Mouse (Mus musculus) brain, adult 2 months (tissue): ENCODE results near the gene Epha5.

Source experiments
- DNase-seq: peaks from one replicate; pipeline ENCODE4 v3.0.0; 2011; ENCODE audit warnings: low read depth, low spot score

Gene Epha5

DNA sequence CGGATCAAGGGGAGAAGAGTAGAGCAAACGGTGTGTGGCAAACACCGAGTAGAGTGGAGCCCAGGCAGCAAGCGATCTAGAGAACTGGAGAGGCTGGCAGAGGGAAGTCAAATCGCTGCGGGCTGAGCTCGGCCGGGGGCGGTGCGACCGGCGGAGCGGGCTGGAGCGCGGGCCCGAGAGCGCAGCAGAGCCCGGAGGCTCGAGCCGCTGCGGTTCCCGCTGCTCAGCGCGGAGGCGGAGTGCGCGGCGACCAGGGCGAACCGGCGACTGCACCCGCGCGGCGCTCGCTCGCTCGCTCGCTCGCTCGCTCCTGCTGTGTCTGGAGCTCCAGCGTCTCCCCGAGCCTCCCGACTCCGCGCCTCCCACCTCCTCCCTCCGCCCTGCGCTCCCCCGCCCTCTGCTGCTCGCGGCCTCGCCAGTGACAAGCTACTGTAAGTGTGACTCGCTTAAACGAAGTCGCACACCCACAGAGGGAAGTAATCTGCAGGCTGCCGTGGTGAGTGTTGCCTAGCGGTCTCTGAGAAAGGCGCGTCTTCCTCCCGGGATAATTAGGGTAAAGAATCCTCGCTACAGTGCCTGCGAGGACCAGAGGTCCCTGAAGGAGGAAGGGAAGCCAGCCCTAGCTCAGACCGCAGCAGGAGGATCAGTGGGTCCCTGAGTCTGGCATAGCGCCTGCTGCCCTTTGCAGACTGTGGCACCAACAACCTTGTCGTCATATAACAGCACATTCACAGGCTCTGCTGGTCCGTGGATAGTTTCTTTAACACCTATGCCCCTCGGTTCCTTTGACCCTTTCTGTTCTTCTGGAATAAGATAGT is at the start of gene Epha5:
Gene Epha5 (minus strand): TSS at position 321 of the 818 bp plus-strand sequence.
- DNase-seq: peak; percentile 95

DNA sequence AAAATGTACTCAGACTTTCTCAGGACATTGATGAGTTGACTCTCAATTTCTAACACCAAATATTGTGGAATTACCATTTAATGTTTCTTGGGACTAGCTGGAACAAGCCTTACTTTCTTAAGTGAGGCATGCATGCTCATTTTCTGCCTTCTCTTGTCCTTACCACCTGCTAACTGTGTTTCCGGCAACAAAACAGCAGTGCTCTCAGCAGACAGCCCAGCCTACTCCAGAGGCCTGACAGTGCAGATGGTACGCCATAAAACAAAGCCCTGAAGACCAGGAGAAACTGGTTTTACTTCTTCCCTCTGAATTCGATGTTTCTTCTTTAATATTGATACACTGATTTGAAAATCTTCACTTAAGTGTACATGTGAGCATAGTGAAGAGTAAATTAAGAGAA is 39.0 kb upstream of the Epha5 start:
- DNase-seq: no peak

DNA sequence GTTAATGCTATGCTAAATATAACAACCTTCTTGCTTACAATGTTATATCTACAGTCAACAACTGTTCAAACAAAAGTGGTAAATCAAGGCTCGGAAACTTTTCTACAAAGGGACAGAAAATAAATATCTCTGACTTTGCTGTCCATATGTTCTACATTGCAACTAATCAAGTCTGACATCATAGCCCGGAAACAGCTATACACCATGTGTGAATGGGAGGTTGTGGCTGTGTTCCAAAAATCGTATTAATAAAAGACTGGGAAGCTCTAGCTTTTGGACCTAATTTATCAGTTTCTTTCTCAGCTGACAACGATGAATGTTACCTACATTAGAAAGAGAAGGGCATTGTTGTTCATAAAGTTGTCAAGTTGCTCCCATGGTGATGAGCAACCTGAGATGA is 37.5 kb upstream of the Epha5 start:
- no peak for DNase-seq

DNA sequence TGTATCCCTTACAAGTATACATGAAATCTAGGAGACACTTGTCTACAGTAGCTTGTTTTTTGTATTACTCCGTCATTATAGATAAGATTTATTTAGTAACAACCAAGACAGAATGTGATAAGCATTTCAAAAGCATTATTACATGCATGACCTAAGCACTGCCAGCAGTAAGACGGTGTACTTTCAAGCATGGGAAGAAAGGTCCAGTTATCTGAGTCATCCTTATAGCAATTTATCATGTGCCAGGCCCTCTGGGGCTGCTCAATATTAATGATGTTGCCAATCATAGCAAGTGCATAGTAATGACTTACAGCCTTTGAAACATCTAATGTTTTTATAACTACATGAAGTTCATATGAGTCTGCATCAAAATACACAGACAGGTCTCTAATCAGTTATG is 36.7 kb upstream of the Epha5 start:
- no peak for DNase-seq

DNA sequence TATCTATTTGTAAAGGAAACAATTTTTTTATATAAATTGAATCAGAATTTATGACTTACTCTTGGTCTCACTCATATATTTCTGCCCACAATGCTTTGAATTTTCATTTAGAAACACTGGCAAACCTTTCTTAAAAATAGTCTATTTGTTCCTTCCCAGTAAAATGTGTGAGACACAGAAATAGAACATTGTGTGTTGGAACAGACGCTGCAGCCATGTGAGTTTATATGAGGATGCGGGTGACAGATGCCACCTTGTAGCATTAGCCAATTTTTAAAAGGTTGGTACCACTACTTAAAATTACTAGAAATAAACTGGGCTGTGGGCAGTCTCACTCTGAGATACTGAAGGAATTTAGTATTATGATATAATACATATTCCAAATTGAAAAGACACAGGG is 23.1 kb upstream of the Epha5 start:
- DNase-seq: peak; percentile 76

- DNase-seq: peak; percentile 65
Observed at GRCm38 (mm10) chr5:84415961-84416821, 991 bp downstream of the Epha5 start.

DNA sequence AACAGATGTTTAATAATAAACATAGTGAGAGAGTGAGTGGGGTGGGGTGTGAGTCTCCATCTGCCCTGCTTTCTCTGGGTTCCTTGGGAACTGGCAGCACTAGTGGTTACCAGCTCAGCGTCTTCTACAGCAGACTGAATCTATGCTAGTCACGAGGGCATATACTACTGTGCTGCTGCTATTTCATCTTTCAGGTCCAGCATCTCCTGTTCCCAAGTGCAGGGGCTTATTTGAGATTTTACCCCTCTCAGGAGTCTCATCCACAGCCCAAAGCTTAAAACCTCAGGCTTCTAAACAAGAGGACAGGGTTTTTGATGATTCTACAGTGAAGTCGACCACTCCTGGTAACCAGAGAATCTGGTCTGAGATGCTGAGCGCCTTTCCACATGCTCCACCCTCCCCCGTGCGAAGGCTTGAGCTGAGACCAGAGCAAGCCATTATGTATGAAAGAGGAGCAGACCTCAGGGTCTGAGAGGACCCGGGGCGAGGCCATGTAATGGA is 2.2 kb downstream of the Epha5 start:
- DNase-seq: peak; percentile 77

DNA sequence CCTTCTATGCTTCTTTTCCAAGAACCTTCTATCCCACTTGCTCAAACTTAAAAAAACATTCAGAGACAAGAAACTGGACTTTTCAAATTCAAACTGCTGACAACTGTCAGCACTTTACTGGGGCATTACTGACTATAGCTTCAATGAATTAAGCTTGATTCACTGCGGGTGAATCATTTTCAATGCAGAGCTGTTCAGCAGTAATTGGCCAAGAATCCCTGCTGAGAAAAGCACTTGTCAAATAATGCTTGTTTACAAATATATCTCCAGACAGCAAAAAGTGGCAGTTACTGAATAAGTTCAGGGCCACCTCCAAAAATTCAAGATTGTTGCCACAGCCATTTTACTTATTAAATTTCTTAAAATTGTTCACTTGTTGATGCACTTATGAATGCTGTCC is 4.2 kb downstream of the Epha5 start:
- peak; percentile 46 for DNase-seq

DNA sequence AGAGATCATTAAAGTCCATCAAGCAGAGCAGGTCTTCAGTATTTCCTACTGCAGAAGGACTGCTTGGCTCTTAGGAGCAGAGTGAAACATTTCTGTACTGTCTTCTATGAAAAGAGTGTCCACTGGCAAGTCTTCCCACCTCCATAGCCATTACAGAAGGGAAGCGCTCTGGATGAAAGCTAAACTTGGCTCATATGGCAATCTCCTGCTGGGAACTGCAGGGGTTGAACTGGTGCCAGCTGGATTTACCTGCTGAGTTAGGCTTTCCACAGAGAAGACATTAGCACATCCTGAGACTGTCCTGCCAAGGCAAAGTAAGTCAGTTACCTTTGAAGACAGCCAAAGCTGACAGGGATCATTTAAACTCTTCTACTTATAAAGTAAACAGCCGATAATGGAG is 8.8 kb downstream of the Epha5 start:
- DNase-seq: peak; percentile 65

DNA sequence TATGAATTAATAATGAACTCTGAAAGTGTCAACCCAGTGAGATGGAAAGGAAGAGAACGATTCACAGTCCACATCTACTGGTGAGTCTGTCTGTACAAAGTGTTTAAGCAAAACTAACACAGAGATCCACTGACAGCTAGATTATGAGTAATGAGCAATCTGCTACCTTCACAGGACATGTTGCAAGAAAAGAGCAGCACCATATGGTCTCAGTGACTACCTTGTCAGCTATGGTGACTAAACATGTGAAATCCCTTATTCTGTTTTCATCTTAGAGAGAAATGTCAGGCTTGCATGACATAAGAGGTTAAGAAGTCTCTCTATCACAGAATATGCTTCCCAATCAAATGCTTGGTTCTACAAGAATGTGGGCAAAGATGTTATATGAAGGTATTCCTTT is 20.1 kb downstream of the Epha5 start:
- DNase-seq: peak; percentile 77

- no peak for DNase-seq
Observed at GRCm38 (mm10) chr5:84365334-84365733, 51.8 kb downstream of the Epha5 start.

GRCm38 (mm10) chr5:84359430-84359829 is 57.8 kb downstream of the Epha5 start:
- peak; percentile 46 for DNase-seq

DNA sequence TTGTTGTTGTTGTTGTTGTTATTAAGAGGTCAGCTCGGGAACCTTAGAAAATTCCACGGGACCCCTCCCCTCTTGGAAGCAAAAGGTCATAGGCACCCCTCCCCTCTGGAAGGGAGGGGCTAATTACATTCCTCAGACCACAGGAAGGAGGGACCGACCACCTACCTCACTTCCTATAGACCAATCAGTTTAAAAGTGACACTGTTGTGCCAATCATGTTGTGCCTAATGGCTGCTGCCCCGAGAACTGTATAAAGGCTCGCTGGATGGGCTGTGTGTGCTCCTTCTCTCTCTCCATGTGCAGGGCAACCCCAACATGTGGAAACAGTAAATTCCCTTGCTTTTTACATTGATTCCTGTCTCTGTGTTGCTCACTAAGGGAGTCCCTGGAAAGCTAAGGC is 64.1 kb downstream of the Epha5 start:
- no peak for DNase-seq

DNA sequence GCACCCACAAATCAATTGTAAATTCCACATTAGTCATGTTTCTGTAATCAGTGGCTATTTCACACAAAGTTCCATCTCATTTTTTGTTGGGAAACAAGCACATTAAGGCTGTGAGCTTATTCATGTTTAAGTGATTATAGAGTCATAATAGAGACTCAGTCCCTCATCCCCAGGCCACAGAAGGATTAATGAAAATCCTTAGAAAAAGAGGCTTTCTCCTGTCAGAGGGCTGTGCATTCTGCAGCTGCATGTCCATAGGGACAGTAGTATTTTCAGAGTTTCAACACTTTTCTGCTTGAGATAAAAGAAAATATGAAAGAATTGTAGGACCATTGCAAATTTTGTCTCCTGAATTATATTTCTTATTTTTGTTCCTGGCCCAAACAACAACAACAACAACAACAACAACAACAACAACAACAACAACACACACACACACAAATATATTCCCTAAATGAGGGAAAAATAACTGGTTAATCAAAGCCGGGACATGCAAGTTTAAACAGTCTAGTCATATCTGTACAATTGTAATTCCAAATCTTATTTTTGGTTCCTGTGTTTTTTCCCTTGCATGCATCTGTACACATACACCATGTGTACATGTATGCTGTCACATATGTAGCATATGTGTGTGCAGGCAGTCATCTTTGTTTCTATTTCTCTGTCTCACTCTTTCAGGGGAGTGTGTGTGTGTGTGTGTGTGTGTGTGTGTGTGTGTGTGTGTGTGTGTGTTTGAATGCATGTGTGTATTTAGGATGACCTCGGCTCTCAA is 70.3 kb downstream of the Epha5 start:
- DNase-seq: no peak

- DNase-seq: peak; percentile 58
Observed at GRCm38 (mm10) chr5:84335834-84336465, 81.2 kb downstream of the Epha5 start.

GRCm38 (mm10) chr5:84334481-84334880 is 82.7 kb downstream of the Epha5 start:
- DNase-seq: no peak

GRCm38 (mm10) chr5:84331631-84332030 is 85.6 kb downstream of the Epha5 start:
- DNase-seq: no peak

DNA sequence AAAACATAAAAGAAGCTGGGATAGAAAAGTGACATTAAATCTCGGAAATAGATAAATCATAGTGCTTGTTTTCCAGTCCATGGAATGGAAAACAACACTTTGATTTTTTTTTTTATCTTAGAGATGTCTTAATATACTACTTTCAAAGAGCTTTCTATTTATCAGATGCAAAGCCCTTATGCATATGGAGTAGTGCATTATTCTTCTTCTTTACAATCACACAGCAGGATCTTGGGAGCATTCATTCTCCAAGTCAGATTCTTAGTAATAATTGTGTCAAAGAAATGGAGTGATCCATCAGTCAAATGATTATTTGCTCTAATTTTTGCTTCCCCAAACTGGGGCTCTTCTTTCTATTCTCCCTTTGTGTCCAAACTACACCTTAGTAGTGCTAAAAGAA is 96.6 kb downstream of the Epha5 start:
- no peak for DNase-seq

DNA sequence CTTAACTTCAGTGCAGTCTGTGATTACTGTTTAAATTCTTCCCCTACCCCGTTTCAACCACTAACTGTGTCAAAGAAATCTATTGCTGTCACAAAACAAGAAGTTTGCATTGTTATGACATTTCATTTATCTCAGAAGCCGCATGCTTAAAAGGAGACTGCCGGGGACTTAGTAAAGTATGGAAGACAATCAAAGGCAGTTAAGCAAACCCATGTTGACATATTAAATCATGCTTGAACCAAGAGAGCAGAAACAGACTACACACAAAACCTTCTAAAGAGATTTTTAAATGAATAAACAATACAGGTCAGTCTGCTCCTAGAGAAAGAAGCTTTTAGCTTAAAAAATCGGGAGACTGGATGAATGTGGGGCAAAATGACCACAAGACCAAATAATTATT is 97.0 kb downstream of the Epha5 start:
- DNase-seq: no peak

DNA sequence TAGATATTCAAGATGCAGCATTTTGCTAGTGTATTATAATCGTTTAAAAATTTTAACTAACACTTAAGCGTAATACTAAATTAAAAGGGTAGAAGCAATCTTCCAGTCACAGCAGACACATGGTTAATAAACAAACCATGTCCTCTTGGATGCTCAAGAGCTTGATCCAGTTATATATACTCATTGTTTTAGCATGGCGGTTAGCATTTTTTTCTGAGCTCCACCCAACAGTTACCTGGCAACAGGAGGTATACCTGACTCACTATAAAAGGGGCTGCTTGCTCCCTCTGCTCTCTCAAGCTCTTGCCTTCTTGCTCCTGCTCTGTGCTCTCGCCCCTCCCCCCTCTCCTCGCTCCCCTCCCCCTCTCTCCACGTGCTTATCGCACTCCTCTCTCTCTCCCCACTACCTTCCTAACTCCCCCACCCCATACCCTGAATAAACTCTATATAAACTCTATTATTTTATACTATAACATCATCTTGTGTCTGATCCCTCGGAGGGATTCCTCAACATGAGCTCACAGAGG is 98.3 kb downstream of the Epha5 start:
- DNase-seq: no peak

- DNase-seq: peak; percentile 44
Observed at GRCm38 (mm10) chr5:84317839-84318238, 99.3 kb downstream of the Epha5 start.
